Mouse (Mus musculus) olfactory bulb, adult 2 months (tissue): Measurements from ENCODE around the gene Aldh3b1.

Source experiments
- CTCF ChIP-seq: fragments of 200-500 bp; IDR thresholded peaks from 2 replicates; pipeline ENCODE4 v1.5.1; 2012; ENCODE audit warnings: low read depth, mild to moderate bottlenecking, low read length, moderate library complexity; ENCODE audit not compliant: insufficient read depth
- POLR2A ChIP-seq: fragments of 200-500 bp; IDR thresholded peaks from 2 replicates; pipeline ENCODE4 v1.6.1; 2012; ENCODE audit warnings: mild to moderate bottlenecking, low read depth, low read length, moderate library complexity; ENCODE audit not compliant: insufficient read depth

DNA sequence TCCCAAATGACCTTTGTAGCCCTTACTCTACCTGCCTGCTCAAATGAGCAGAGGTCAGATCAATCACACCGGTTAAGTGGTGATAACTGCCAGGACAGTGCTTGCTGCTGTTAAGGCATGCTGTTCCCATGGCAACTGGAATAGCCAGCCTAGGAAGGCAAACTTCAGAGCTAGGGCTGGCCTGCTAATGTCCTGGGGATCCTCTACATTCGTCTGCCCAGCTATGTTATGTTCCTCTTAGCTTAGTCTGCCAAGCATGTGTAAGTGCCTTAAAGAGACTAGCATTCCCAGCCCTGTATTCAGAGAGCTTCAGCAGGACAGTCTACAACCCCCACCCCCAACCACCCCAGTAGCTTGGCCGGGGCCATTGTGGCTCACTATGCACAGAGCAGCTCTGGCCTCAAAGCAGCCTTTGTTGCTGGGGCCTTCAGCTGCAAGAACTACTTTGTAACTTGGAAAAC is 34.4 kb downstream of the Aldh3b1 start:
- TF ChIP-seq POLR2A (no peak), CTCF (no peak)
